Mouse (Mus musculus) heart, postnatal 0 days (tissue): ENCODE measurements around the gene Man2b1. TPM values are rescaled to one million over a fixed set of nuclear protein-coding genes. Genes with fewer than 3 reads are reported as not detected.
A peak's percentile ranks its signal among the peaks of the same experiment; 100 is the strongest.

Experiments
- ATAC-seq: fragments of 200-750 bp; cut with Nextera tagmentation; 2 replicates; pipeline ENCODE4 v1.8.0; 2017; ENCODE audit warnings: low read depth, moderate number of reproducible peaks, moderate library complexity; ENCODE audit not compliant: insufficient read depth
- DNase-seq: peaks from one replicate; pipeline ENCODE4 v3.0.0-alpha.2; 2016; ENCODE audit warnings: low spot score
- H3K27ac ChIP-seq: fragments of 300-500 bp; sonication (generic); 2 replicates; pipeline ENCODE4 v1.5.1; 2014; ENCODE audit warnings: low read depth, mild to moderate bottlenecking
- H3K27me3 ChIP-seq: fragments of 300-500 bp; sonication (generic); 2 replicates; pipeline ENCODE4 v1.6.1; 2014; ENCODE audit warnings: low read length, mixed read lengths; ENCODE audit not compliant: control insufficient read depth, insufficient read depth
- H3K36me3 ChIP-seq: fragments of 300-500 bp; sonication (generic); replicated peaks from 2 replicates; pipeline ENCODE4 v1.6.1; 2014; ENCODE audit warnings: low read length, mixed read lengths; ENCODE audit not compliant: control insufficient read depth, insufficient read depth
- H3K4me1 ChIP-seq: fragments of 300-500 bp; sonication (generic); 2 replicates; pipeline ENCODE4 v1.6.1; 2014; ENCODE audit warnings: antibody characterized with exemption; ENCODE audit not compliant: control insufficient read depth, insufficient read depth
- H3K4me2 ChIP-seq: fragments of 300-500 bp; sonication (generic); 2 replicates; pipeline ENCODE4 v1.6.1; 2014; ENCODE audit warnings: low read depth, mild to moderate bottlenecking, low read length, moderate library complexity
- H3K4me3 ChIP-seq: fragments of 300-500 bp; sonication (generic); 2 replicates; pipeline ENCODE4 v1.5.1; 2014; ENCODE audit warnings: low read depth, low read length
- H3K9ac ChIP-seq: fragments of 300-500 bp; sonication (generic); replicated peaks from 2 replicates; pipeline ENCODE4 v1.6.1; 2014; ENCODE audit warnings: low read depth, low read length, mixed read lengths
- H3K9me3 ChIP-seq: fragments of 300-500 bp; sonication (generic); replicated peaks from 2 replicates; pipeline ENCODE4 v1.6.1; 2016; ENCODE audit warnings: low read length; ENCODE audit not compliant: control insufficient read depth
- CTCF ChIP-seq: IDR thresholded peaks from 2 replicates; pipeline ENCODE4 v1.5.1; 2016; ENCODE audit warnings: antibody characterized with exemption, control low read depth, low read depth
- EP300 ChIP-seq: IDR thresholded peaks from 2 replicates; pipeline ENCODE4 v1.6.1; 2016; ENCODE audit warnings: antibody characterized with exemption, low read depth
- WGBS: fragments of 180-500 bp; shearing (Covaris S2); extraction: QIAGEN DNeasy Blood & Tissue Kit; methylation state at CpG from one replicate; pipeline ENCODE4 v1.1.7; 2014; 5-methylcytosine and 5-hydroxymethylcytosine counted together
- polyA plus RNA-seq: library from polyadenylated mRNA; unstranded; fragments of >200 nt; fragmentation: Nextera tagmentation; extraction: Ambion mirVana; gene quantifications from 2 replicates; pipeline ENCODE4 v1.2.1, GENCODE M21; 2015
- total RNA-seq: library from RNA; depleted of rRNA; stranded (reverse); fragments of >200 nt; gene quantifications from 2 replicates; pipeline ENCODE4 v1.2.3, GENCODE M21; 2014; ENCODE audit warnings: low replicate concordance

The Man2b1 gene
- total and polyA plus RNA-seq, 2 experiments from 2014 or later: 24.0 to 87.1 TPM

DNA sequence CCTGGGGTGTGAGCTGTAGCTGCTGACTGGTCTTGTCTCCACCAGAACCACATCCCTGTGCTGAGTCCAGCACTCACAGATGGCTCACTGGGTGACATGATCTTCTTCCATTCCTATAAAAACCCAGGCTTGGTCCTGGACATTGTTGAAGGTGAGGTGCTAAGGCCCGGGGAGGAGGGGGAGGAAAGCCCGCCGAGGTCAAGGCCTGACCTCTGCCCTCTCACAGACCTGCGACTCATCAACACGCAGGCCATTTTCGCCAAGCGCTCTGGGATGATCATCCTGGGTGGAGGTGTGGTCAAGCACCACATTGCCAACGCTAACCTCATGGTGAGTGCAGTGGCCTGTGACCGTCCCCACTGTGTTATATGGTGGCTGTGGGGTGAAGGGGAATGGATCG lies 8.9 kb upstream of the Man2b1 start:
- no peak for DNase-seq
- peaks cover 6% of the 10 kb centered on the region; the same call in 1 of the 2 replicates for H3K4me1 ChIP-seq
- H3K9me3 ChIP-seq: no peaks in the 10 kb centered on the region
- no peak overlapping the region for H3K4me2 ChIP-seq
- H3K36me3 ChIP-seq: peaks cover 39% of the 10 kb centered on the region
- H3K27me3 ChIP-seq: no peaks in the 10 kb centered on the region
- H3K4me3 ChIP-seq: no peak overlapping the region
- TF ChIP-seq CTCF: no peak
- no peak for TF ChIP-seq EP300
- no peak overlapping the region for H3K9ac ChIP-seq
- no peak overlapping the region for H3K27ac ChIP-seq
- WGBS: 87% methylated on average over 10 of the region's 10 CpGs
- no peak for ATAC-seq

DNA sequence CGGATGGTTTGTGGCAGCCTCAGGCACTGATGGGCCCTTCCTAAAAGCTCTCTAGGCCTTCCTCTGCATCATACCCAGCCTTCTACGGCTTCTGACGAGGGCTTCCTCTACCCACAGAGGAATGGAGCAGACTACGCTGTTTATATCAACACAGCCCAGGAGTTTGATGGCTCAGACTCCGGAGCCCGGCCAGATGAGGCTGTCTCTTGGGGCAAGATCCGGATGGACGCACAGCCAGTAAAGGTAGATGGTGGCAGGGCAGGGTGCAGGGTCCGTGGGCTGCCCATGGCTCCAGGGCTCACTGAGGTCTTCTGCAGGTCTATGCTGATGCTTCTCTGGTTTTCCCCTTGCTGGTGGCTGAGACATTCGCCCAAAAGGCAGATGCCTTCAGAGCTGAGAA lies 8.5 kb upstream of the Man2b1 start:
- no peaks in the 10 kb centered on the region for H3K9me3 ChIP-seq
- no peak overlapping the region for H3K4me3 ChIP-seq
- DNase-seq (no peak), ATAC-seq (no peak)
- no peak overlapping the region for H3K4me2 ChIP-seq
- peaks cover 8% of the 10 kb centered on the region for H3K4me1 ChIP-seq
- H3K9ac ChIP-seq: no peak overlapping the region
- WGBS: 89% methylated on average over 10 of the region's 10 CpGs
- H3K36me3 ChIP-seq: peaks cover 39% of the 10 kb centered on the region
- H3K27ac ChIP-seq: no peak overlapping the region
- TF ChIP-seq CTCF (no peak), EP300 (no peak)
- H3K27me3 ChIP-seq: no peaks in the 10 kb centered on the region

DNA sequence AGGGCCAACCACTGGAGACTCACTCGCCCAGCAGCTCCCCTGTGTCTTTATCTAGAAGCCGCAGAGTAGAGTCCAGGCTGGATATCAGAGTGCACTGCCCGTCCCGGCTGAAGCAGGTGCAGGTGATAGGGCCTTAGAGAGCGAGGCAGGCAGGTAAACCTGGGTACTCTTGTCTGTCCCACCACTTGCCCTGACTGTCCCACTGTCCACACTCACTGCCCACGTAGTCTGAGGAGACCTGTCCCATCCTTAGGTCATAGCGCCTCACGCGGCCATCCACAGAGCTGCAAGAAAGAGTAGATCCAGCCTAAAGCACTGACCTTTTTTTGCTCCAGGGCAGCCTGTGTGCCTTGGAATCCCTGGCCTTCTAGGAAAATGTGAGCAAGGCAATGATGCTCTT lies 7.1 kb upstream of the Man2b1 start:
- H3K9ac ChIP-seq: no peak overlapping the region
- 75% methylated on average over 9 of the region's 9 CpGs for WGBS
- ATAC-seq (no peak), DNase-seq (no peak)
- H3K4me2 ChIP-seq: no peak overlapping the region
- peaks cover 39% of the 10 kb centered on the region for H3K36me3 ChIP-seq
- H3K4me3 ChIP-seq: no peak overlapping the region
- no peaks in the 10 kb centered on the region for H3K9me3 ChIP-seq
- no peak overlapping the region for H3K27ac ChIP-seq
- H3K27me3 ChIP-seq: no peaks in the 10 kb centered on the region
- peaks cover 11% of the 10 kb centered on the region for H3K4me1 ChIP-seq
- TF ChIP-seq EP300: no peak
- TF ChIP-seq CTCF: peak; percentile 48

DNA sequence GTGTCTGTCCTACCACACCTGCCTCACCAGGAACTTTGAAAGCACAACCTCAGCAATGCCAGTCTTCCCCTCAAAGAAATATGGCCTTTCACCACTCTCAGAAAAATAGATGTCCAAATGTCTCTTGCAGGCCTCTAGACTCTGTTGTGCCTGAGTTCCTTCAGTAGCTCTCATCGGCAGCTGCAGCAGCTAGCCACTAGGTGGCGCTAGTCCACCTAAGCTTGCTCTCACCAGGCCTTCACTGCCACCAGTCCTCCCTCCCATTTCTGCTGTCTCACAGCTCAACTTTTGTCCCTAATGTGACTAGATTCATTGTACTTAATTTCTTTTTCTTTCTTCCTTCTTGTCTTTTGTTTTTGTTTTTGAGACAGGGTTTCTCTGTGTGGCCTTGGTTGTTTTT lies 6.1 kb upstream of the Man2b1 start:
- ATAC-seq: peak; percentile 54
- no peak overlapping the region for H3K4me3 ChIP-seq

DNA sequence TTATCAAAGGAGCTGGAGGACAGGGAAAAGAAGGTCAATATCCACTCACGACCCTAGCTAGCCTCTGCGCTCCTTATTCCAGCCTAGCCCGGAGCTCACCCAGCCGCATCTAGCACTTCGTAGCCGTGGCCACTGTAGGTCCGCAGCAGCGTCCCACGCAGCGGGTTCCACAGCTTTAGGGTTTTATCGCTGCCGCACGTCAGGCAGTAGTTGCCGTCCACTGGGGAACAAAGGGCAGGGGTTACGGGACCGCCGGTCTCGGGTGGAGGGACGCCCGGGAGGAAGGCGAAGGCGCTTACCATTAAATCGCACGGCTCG lies 2.9 kb upstream of the Man2b1 start:
- no peak for TF ChIP-seq EP300
- TF ChIP-seq CTCF: no peak
- peak overlapping the region; percentile 58 for H3K27ac ChIP-seq
- H3K9me3 ChIP-seq: no peaks in the 10 kb centered on the region
- no peaks in the 10 kb centered on the region for H3K27me3 ChIP-seq
- ATAC-seq: no peak
- H3K4me2 ChIP-seq: peak overlapping the region; percentile 99
- peaks cover 20% of the 10 kb centered on the region for H3K4me1 ChIP-seq
- H3K4me3 ChIP-seq: peak overlapping the region; percentile 74
- 1% methylated on average over 25 of the region's 25 CpGs for WGBS
- H3K9ac ChIP-seq: peak overlapping the region; percentile 93
- peaks cover 23% of the 10 kb centered on the region for H3K36me3 ChIP-seq
- no peak for DNase-seq

More for the DNA sequence above, 6.1 kb upstream of the Man2b1 start:
- Histone ChIP-seq H3K9ac (no peak overlapping the region), H3K9me3 (no peaks in the 10 kb centered on the region), H3K27ac (peak overlapping the region; percentile 27; the same call in 1 of the 2 replicates), H3K36me3 (peaks cover 39% of the 10 kb centered on the region), H3K4me2 (no peak overlapping the region), H3K4me1 (peaks cover 11% of the 10 kb centered on the region), H3K27me3 (no peaks in the 10 kb centered on the region)
- WGBS: 0% methylated on average over 2 of the region's 2 CpGs
- DNase-seq: peak; percentile 85
- no peak for TF ChIP-seq EP300
- peak; percentile 99 for TF ChIP-seq CTCF

DNA sequence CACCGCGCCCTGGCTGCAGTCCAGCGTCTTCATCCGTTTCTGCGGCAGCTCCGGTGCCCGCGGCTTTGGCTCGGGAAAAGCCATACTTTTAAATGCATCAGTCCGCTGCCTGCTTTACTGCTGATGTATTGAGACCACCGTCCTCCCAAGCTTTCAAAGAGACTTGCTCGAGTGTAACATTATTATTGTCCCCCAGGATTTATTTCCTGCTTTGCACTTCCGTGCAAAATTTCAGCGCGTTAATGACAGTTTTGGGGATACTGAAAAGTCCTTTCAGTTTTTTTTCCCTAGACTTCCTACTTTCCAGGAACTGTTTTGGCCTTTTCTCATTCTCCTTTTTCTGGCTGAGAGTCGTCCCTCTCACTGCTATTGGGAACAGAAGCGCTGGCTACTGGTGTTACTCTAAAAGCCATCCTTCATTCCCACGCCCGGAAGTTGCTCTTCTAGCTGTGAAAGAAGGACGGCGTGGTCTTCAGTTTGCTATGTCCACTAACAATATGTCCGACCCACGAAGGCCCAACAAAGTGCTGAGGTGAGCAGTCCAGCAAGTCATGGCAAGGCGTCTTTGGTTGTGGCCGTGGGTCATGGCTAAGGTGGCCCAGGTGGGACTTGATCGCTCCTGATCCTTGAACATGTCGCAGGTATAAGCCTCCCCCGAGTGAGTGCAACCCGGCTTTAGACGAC lies 2.4 kb upstream of the Man2b1 start, which contains the start of gene Wdr83os:
Wdr83os (plus strand) TSS at position 209 of the 684 bp plus-strand sequence.
- Histone ChIP-seq H3K27me3 (no peaks in the 10 kb centered on the region), H3K27ac (peak within 1 kb of the TSS; percentile 81), H3K9me3 (no peaks in the 10 kb centered on the region), H3K9ac (peak within 1 kb of the TSS; percentile 93), H3K4me1 (peaks cover 20% of the 10 kb centered on the region), H3K4me2 (peak within 1 kb of the TSS; percentile 99), H3K4me3 (peak within 1 kb of the TSS; percentile 74), H3K36me3 (peaks cover 23% of the 10 kb centered on the region)
- TF ChIP-seq EP300 (no peak), CTCF (no peak)
- WGBS: under 1% methylated on average over 30 of the region's 30 CpGs
- ATAC-seq: peak; percentile 10; the same call in 1 of the 2 replicates
- peak; percentile 69 for DNase-seq
